Mouse (Mus musculus) NIH3T3 (cell line): ENCODE measurements at regions not wholly inside any gene's neighbourhood (a gene's known extent, or its start where the extent isn't known, plus 50 kb on each side); places are given as distances from the start of the nearest gene placed in this dataset.
A peak's percentile ranks its signal among the peaks of the same experiment; 100 is the strongest.

Experiments
- DNase-seq: peaks from one replicate; pipeline ENCODE4 v3.0.0-alpha.2; 2012; ENCODE audit warnings: low read depth

GRCm38 (mm10) chr15:35240416-35241212 lies 882.9 kb upstream of the 9430069I07Rik start:
- DNase-seq: no peak

- DNase-seq: no peak
Measured at GRCm38 (mm10) chr15:35238691-35239090, 881.0 kb upstream of the 9430069I07Rik start.

- peak; percentile 58 for DNase-seq
Measured at GRCm38 (mm10) chr15:35233968-35234696, 876.5 kb upstream of the 9430069I07Rik start.

- no peak for DNase-seq
Measured at GRCm38 (mm10) chr15:35229614-35230013, 871.9 kb upstream of the 9430069I07Rik start.
